Mouse (Mus musculus) retina, postnatal 7 days (tissue): ENCODE measurements around the gene Spata45.

ENCODE experiments used
- DNase-seq: peaks from one replicate; pipeline ENCODE4 v3.0.0-alpha.2; 2012; ENCODE audit warnings: low read depth, low spot score

Gene Spata45

GRCm38 (mm10) chr1:191084951-191085559, 48.6 kb downstream of the Spata45 start:
- peak; percentile 44 for DNase-seq

- DNase-seq = no peak
These were observed 49.2 kb downstream of the Spata45 start for GRCm38 (mm10) chr1:191085597-191085996.

- DNase-seq = no peak
These were observed 50.0 kb downstream of the Spata45 start for GRCm38 (mm10) chr1:191086304-191086878.

- no peak for DNase-seq
These were observed 50.5 kb downstream of the Spata45 start for GRCm38 (mm10) chr1:191086960-191087359.

GRCm38 (mm10) chr1:191087955-191088354, 51.5 kb downstream of the Spata45 start:
- DNase-seq = no peak

- DNase-seq = no peak
These were observed 52.9 kb downstream of the Spata45 start for GRCm38 (mm10) chr1:191089355-191089754.

- DNase-seq = no peak
These were observed 55.6 kb downstream of the Spata45 start for GRCm38 (mm10) chr1:191092050-191092449.
